Mouse (Mus musculus): Measurements from ENCODE around the gene Nt5c2. TPM values are rescaled to one million over a fixed set of nuclear protein-coding genes. Genes with fewer than 3 reads are reported as not detected.

Nt5c2 gene
- polyA plus RNA-seq, 1 experiment from 2014 or later = 90.4 TPM

GRCm38 (mm10) chr19:46899306-46899705, 115.6 kb downstream of the Nt5c2 start:
- Histone ChIP-seq H3K27me3 (ENCODE audit: control insufficient read depth, insufficient read depth, low read length) (no peaks in the 10 kb centered on the region), H3K9ac (replicated peaks; ENCODE audit: low read length) (no peak overlapping the region), H3K9me3 (replicated peaks; ENCODE audit: control insufficient read depth, low read length) (no peaks in the 10 kb centered on the region), H3K27ac (replicated peaks; ENCODE audit: low read depth, low read length) (no peak overlapping the region), H3K36me3 (replicated peaks; ENCODE audit: control insufficient read depth, insufficient read depth, low read depth, low read length) (peaks cover 2% of the 10 kb centered on the region; the same call in 1 of the 2 replicates), H3K4me1 (ENCODE audit: control insufficient read depth, insufficient read depth, low read length) (no peaks in the 10 kb centered on the region), H3K4me3 (ENCODE audit: low read depth, low read length) (no peak overlapping the region), H3K4me2 (ENCODE audit: low read depth, low read length) (no peak overlapping the region)
- DNase-seq (ENCODE audit: low spot score) (no peak), ATAC-seq (replicated peaks; ENCODE audit: insufficient number of reproducible peaks, low FRiP score, low TSS enrichment, low read depth) (no peak)
- 55% methylated on average over 5 of the region's 5 CpGs for WGBS

DNA sequence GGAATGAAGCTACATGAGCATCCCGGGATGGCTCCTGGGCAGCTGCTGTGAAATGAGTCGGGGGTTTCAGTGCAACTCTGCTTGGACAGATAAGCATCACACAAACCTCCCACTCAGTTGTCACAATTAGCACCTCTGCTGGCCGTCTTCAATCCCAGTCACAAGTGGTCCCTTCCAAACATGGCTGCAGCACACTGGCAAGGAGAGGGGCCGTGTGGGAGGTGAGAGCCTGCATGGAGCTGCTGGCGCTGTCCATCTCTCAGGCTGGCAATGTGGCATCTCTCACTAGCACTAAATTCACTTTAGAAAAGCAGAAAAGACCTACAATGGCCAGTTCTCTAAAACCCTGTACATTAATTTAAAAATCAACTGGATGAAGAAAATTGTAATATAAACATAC, 116.7 kb downstream of the Nt5c2 start:
- Histone ChIP-seq H3K4me2 (ENCODE audit: low read depth, low read length) (no peak overlapping the region), H3K27ac (replicated peaks; ENCODE audit: low read depth, low read length) (no peak overlapping the region), H3K9me3 (replicated peaks; ENCODE audit: control insufficient read depth, low read length) (no peaks in the 10 kb centered on the region), H3K9ac (replicated peaks; ENCODE audit: low read length) (no peak overlapping the region), H3K36me3 (replicated peaks; ENCODE audit: control insufficient read depth, insufficient read depth, low read depth, low read length) (peaks cover 2% of the 10 kb centered on the region; the same call in 1 of the 2 replicates), H3K4me3 (ENCODE audit: low read depth, low read length) (no peak overlapping the region), H3K27me3 (ENCODE audit: control insufficient read depth, insufficient read depth, low read length) (no peaks in the 10 kb centered on the region), H3K4me1 (ENCODE audit: control insufficient read depth, insufficient read depth, low read length) (no peaks in the 10 kb centered on the region)
- ATAC-seq (replicated peaks; ENCODE audit: insufficient number of reproducible peaks, low FRiP score, low TSS enrichment, low read depth) (no peak), DNase-seq (ENCODE audit: low spot score) (no peak)
- 85% methylated on average over 5 of the region's 5 CpGs for WGBS

- ATAC-seq (replicated peaks; ENCODE audit: insufficient number of reproducible peaks, low FRiP score, low TSS enrichment, low read depth) = no peak
- H3K27me3 ChIP-seq (ENCODE audit: control insufficient read depth, insufficient read depth, low read length) = no peaks in the 10 kb centered on the region
- H3K9me3 ChIP-seq (replicated peaks; ENCODE audit: control insufficient read depth, low read length) = no peaks in the 10 kb centered on the region
- H3K4me2 ChIP-seq (ENCODE audit: low read depth, low read length) = no peak overlapping the region
- H3K4me1 ChIP-seq (ENCODE audit: control insufficient read depth, insufficient read depth, low read length) = no peaks in the 10 kb centered on the region
- 80% methylated on average over 3 of the region's 3 CpGs for WGBS
- no peak overlapping the region for H3K27ac ChIP-seq (replicated peaks; ENCODE audit: low read depth, low read length)
- H3K36me3 ChIP-seq (replicated peaks; ENCODE audit: control insufficient read depth, insufficient read depth, low read depth, low read length) = peaks cover 2% of the 10 kb centered on the region; the same call in 1 of the 2 replicates
- H3K9ac ChIP-seq (replicated peaks; ENCODE audit: low read length) = no peak overlapping the region
- DNase-seq (ENCODE audit: low spot score) = no peak
- H3K4me3 ChIP-seq (ENCODE audit: low read depth, low read length) = no peak overlapping the region
Measured at GRCm38 (mm10) chr19:46897135-46897534, 117.8 kb downstream of the Nt5c2 start.

DNA sequence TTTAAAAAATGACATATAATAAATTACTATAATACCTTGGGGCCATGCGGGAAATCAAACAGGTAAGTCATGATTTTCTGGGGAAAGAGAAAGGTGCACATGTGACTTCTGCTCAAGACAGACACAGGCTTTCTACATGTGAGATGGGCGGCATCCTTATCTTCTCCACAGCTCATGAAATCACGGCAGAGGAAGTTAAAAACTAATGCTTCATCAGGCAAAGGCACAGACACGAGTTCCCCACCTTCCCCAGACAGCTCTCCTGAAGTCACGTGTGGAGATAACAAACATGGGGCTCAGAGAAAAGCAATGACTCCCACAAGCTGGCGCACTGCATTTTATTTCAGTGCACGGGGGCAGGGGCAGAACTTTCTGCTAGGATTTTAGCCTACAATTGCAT, 121.5 kb downstream of the Nt5c2 start:
- no peaks in the 10 kb centered on the region for H3K9me3 ChIP-seq (replicated peaks; ENCODE audit: control insufficient read depth, low read length)
- H3K27ac ChIP-seq (replicated peaks; ENCODE audit: low read depth, low read length) = no peak overlapping the region
- H3K4me1 ChIP-seq (ENCODE audit: control insufficient read depth, insufficient read depth, low read length) = no peaks in the 10 kb centered on the region
- 91% methylated on average over 7 of the region's 7 CpGs for WGBS
- peaks cover 2% of the 10 kb centered on the region for H3K36me3 ChIP-seq (replicated peaks; ENCODE audit: control insufficient read depth, insufficient read depth, low read depth, low read length)
- no peaks in the 10 kb centered on the region for H3K27me3 ChIP-seq (ENCODE audit: control insufficient read depth, insufficient read depth, low read length)
- H3K9ac ChIP-seq (replicated peaks; ENCODE audit: low read length) = no peak overlapping the region
- DNase-seq (ENCODE audit: low spot score) (no peak), ATAC-seq (replicated peaks; ENCODE audit: insufficient number of reproducible peaks, low FRiP score, low TSS enrichment, low read depth) (no peak)
- no peak overlapping the region for H3K4me3 ChIP-seq (ENCODE audit: low read depth, low read length)
- H3K4me2 ChIP-seq (ENCODE audit: low read depth, low read length) = no peak overlapping the region

DNA sequence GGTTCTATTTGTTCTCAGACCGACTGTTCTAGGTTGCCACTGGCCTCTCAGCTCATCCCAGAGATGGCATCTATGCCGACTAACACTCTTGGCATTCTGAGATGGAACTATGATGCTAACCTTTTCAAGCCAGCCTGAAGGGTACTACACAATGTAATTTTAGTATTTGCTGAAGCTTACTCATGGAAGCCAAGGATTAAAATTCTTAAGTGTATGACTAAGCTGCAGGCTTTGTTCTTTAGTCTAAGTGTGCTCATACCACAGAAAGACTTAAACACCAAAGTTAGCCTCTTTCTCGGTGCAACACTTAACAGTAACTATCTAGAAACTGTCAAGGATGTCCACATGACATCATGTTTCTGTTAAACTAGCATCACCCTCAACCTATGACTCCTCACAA, 122.1 kb downstream of the Nt5c2 start:
- H3K4me3 ChIP-seq (ENCODE audit: low read depth, low read length) = no peak overlapping the region
- H3K4me2 ChIP-seq (ENCODE audit: low read depth, low read length) = no peak overlapping the region
- no peak overlapping the region for H3K9ac ChIP-seq (replicated peaks; ENCODE audit: low read length)
- no peak for DNase-seq (ENCODE audit: low spot score)
- H3K36me3 ChIP-seq (replicated peaks; ENCODE audit: control insufficient read depth, insufficient read depth, low read depth, low read length) = no peaks in the 10 kb centered on the region; the same call in none of the 2 replicates
- H3K4me1 ChIP-seq (ENCODE audit: control insufficient read depth, insufficient read depth, low read length) = no peaks in the 10 kb centered on the region
- no peaks in the 10 kb centered on the region for H3K27me3 ChIP-seq (ENCODE audit: control insufficient read depth, insufficient read depth, low read length)
- H3K9me3 ChIP-seq (replicated peaks; ENCODE audit: control insufficient read depth, low read length) = no peaks in the 10 kb centered on the region
- no peak for ATAC-seq (replicated peaks; ENCODE audit: insufficient number of reproducible peaks, low FRiP score, low TSS enrichment, low read depth)
- H3K27ac ChIP-seq (replicated peaks; ENCODE audit: low read depth, low read length) = no peak overlapping the region
- WGBS = 83% methylated on average over 3 of the region's 3 CpGs

DNA sequence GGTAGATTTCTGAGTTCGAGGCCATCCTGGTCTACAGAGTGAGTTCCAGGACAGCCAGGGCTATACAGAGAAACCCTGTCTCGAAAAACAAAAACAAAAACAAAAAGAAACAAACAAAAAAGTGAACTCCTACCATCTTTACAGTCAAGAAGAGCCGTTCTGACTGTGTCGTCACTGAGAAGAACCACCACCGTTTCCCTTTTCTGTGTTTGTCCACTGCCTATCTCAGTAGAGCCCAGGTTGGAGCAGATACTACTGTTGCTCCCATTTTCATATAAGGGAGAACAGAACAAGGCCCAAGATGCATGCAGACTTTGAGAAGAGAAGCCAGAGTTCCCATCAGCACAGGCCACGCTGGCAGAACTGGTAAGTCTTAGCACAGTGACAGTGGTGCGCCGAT, 124.3 kb downstream of the Nt5c2 start:
- DNase-seq (ENCODE audit: low spot score) = no peak
- no peak for ATAC-seq (replicated peaks; ENCODE audit: insufficient number of reproducible peaks, low FRiP score, low TSS enrichment, low read depth)
- WGBS = 96% methylated on average over 8 of the region's 8 CpGs
- no peak overlapping the region for H3K9ac ChIP-seq (replicated peaks; ENCODE audit: low read length)
- H3K27me3 ChIP-seq (ENCODE audit: control insufficient read depth, insufficient read depth, low read length) = no peaks in the 10 kb centered on the region
- H3K4me2 ChIP-seq (ENCODE audit: low read depth, low read length) = no peak overlapping the region
- H3K9me3 ChIP-seq (replicated peaks; ENCODE audit: control insufficient read depth, low read length) = no peaks in the 10 kb centered on the region
- H3K4me1 ChIP-seq (ENCODE audit: control insufficient read depth, insufficient read depth, low read length) = no peaks in the 10 kb centered on the region
- no peaks in the 10 kb centered on the region; the same call in 1 of the 2 replicates for H3K36me3 ChIP-seq (replicated peaks; ENCODE audit: control insufficient read depth, insufficient read depth, low read depth, low read length)
- H3K4me3 ChIP-seq (ENCODE audit: low read depth, low read length) = no peak overlapping the region
- H3K27ac ChIP-seq (replicated peaks; ENCODE audit: low read depth, low read length) = no peak overlapping the region

GRCm38 (mm10) chr19:46889666-46890065, 125.3 kb downstream of the Nt5c2 start:
- no peak overlapping the region for H3K27ac ChIP-seq (replicated peaks; ENCODE audit: low read depth, low read length)
- no peaks in the 10 kb centered on the region; the same call in 1 of the 2 replicates for H3K36me3 ChIP-seq (replicated peaks; ENCODE audit: control insufficient read depth, insufficient read depth, low read depth, low read length)
- no peak overlapping the region for H3K9ac ChIP-seq (replicated peaks; ENCODE audit: low read length)
- H3K4me3 ChIP-seq (ENCODE audit: low read depth, low read length) = no peak overlapping the region
- 92% methylated on average over 8 of the region's 8 CpGs for WGBS
- no peak overlapping the region for H3K4me2 ChIP-seq (ENCODE audit: low read depth, low read length)
- no peak for ATAC-seq (replicated peaks; ENCODE audit: insufficient number of reproducible peaks, low FRiP score, low TSS enrichment, low read depth)
- no peak for DNase-seq (ENCODE audit: low spot score)
- no peaks in the 10 kb centered on the region for H3K9me3 ChIP-seq (replicated peaks; ENCODE audit: control insufficient read depth, low read length)
- no peaks in the 10 kb centered on the region for H3K4me1 ChIP-seq (ENCODE audit: control insufficient read depth, insufficient read depth, low read length)
- no peaks in the 10 kb centered on the region for H3K27me3 ChIP-seq (ENCODE audit: control insufficient read depth, insufficient read depth, low read length)

- DNase-seq (ENCODE audit: low spot score) (no peak), ATAC-seq (replicated peaks; ENCODE audit: insufficient number of reproducible peaks, low FRiP score, low TSS enrichment, low read depth) (no peak)
- no peaks in the 10 kb centered on the region for H3K4me1 ChIP-seq (ENCODE audit: control insufficient read depth, insufficient read depth, low read length)
- no peaks in the 10 kb centered on the region; the same call in 1 of the 2 replicates for H3K36me3 ChIP-seq (replicated peaks; ENCODE audit: control insufficient read depth, insufficient read depth, low read depth, low read length)
- H3K9me3 ChIP-seq (replicated peaks; ENCODE audit: control insufficient read depth, low read length) = no peaks in the 10 kb centered on the region
- no peak overlapping the region for H3K4me2 ChIP-seq (ENCODE audit: low read depth, low read length)
- H3K4me3 ChIP-seq (ENCODE audit: low read depth, low read length) = no peak overlapping the region
- H3K27ac ChIP-seq (replicated peaks; ENCODE audit: low read depth, low read length) = no peak overlapping the region
- no peak overlapping the region for H3K9ac ChIP-seq (replicated peaks; ENCODE audit: low read length)
- H3K27me3 ChIP-seq (ENCODE audit: control insufficient read depth, insufficient read depth, low read length) = no peaks in the 10 kb centered on the region
- WGBS = 85% methylated on average over 14 of the region's 14 CpGs
Measured at GRCm38 (mm10) chr19:46887811-46888527, 127.0 kb downstream of the Nt5c2 start.

Measured in embryonic facial prominence, embryonic 11.5 days (tissue).